Mouse (Mus musculus) embryonic fibroblast, embryonic 13.5 days (primary cell): ENCODE results near the gene Slc4a5. TPM values are rescaled to one million over a fixed set of nuclear protein-coding genes. Genes with fewer than 3 reads are reported as not detected.
A peak's percentile ranks its signal among the peaks of the same experiment; 100 is the strongest.

Experiments used
- H3K27ac ChIP-seq: 2 replicates; pipeline ENCODE4 v1.5.1; 2012; ENCODE audit warnings: low read length, control low read depth, inconsistent platforms; ENCODE audit not compliant: insufficient read depth
- H3K4me1 ChIP-seq: 2 replicates; pipeline ENCODE4 v1.6.1; 2011; ENCODE audit warnings: low read length; ENCODE audit not compliant: control insufficient read depth, insufficient read depth
- H3K4me3 ChIP-seq: 2 replicates; pipeline ENCODE4 v1.5.1; 2011; ENCODE audit warnings: mild to moderate bottlenecking, control low read depth, low read length; ENCODE audit not compliant: insufficient read depth
- CTCF ChIP-seq: IDR thresholded peaks from 2 replicates; pipeline ENCODE4 v1.5.1; 2011; ENCODE audit warnings: mild to moderate bottlenecking, control low read depth, low read length, moderate library complexity, borderline replicate concordance; ENCODE audit not compliant: insufficient read depth
- POLR2A ChIP-seq: IDR thresholded peaks from 2 replicates; pipeline ENCODE4 v1.6.1; 2011; ENCODE audit warnings: low read depth, mild to moderate bottlenecking, control low read depth, low read length, moderate library complexity
- polyA plus RNA-seq: library from polyadenylated mRNA; stranded (reverse); fragments of >200 nt; gene quantifications from 2 replicates; pipeline ENCODE4 v1.2.4, GENCODE M21; 2011; ENCODE audit warnings: low read depth; ENCODE audit not compliant: missing spikeins, insufficient read length

Slc4a5 gene
- polyA plus RNA-seq, 1 experiment = not detected

- no peak overlapping the region for H3K27ac ChIP-seq
- no peaks in the 10 kb centered on the region for H3K4me1 ChIP-seq
- TF ChIP-seq CTCF (no peak), POLR2A (no peak)
- no peak overlapping the region for H3K4me3 ChIP-seq
Measured at GRCm38 (mm10) chr6:83301294-83301693, 81.7 kb downstream of the Slc4a5 start.

- TF ChIP-seq CTCF = no peak
- TF ChIP-seq POLR2A = no peak
- no peaks in the 10 kb centered on the region for H3K4me1 ChIP-seq
- H3K27ac ChIP-seq = no peak overlapping the region
Measured at GRCm38 (mm10) chr6:83302264-83302663, 82.6 kb downstream of the Slc4a5 start.

GRCm38 (mm10) chr6:83309017-83309416 lies 89.4 kb downstream of the Slc4a5 start:
- H3K4me1 ChIP-seq = no peaks in the 10 kb centered on the region
- no peak overlapping the region for H3K4me3 ChIP-seq
- no peak for TF ChIP-seq POLR2A
- no peak for TF ChIP-seq CTCF
- no peak overlapping the region for H3K27ac ChIP-seq

More at GRCm38 (mm10) chr6:83302264-83302663, 82.6 kb downstream of the Slc4a5 start:
- H3K4me3 ChIP-seq = no peak overlapping the region

- TF ChIP-seq POLR2A = no peak
- no peak for TF ChIP-seq CTCF
- Histone ChIP-seq H3K4me1 (no peaks in the 10 kb centered on the region), H3K4me3 (no peak overlapping the region), H3K27ac (no peak overlapping the region)
Measured at GRCm38 (mm10) chr6:83311206-83311605, 91.6 kb downstream of the Slc4a5 start.

- no peak for TF ChIP-seq POLR2A
- no peak for TF ChIP-seq CTCF
- Histone ChIP-seq H3K4me1 (no peaks in the 10 kb centered on the region), H3K4me3 (no peak overlapping the region), H3K27ac (no peak overlapping the region)
Measured at GRCm38 (mm10) chr6:83312021-83312420, 92.4 kb downstream of the Slc4a5 start.

GRCm38 (mm10) chr6:83312514-83312913 lies 92.9 kb downstream of the Slc4a5 start:
- no peak for TF ChIP-seq POLR2A
- TF ChIP-seq CTCF = no peak
- Histone ChIP-seq H3K4me1 (no peaks in the 10 kb centered on the region), H3K27ac (no peak overlapping the region), H3K4me3 (no peak overlapping the region)

GRCm38 (mm10) chr6:83315293-83315692 lies 95.7 kb downstream of the Slc4a5 start:
- Histone ChIP-seq H3K4me1 (no peaks in the 10 kb centered on the region), H3K27ac (no peak overlapping the region), H3K4me3 (peak overlapping the region; percentile 76; the same call in 1 of the 2 replicates)
- TF ChIP-seq CTCF = no peak
- TF ChIP-seq POLR2A = no peak

- H3K27ac ChIP-seq = peak overlapping the region; percentile 97; the same call in 1 of the 2 replicates
- TF ChIP-seq POLR2A = peak; percentile 42
- TF ChIP-seq CTCF = no peak
- peak overlapping the region; percentile 76 for H3K4me3 ChIP-seq
- H3K4me1 ChIP-seq = no peaks in the 10 kb centered on the region
Measured at GRCm38 (mm10) chr6:83316022-83316421, 96.4 kb downstream of the Slc4a5 start.

- Histone ChIP-seq H3K4me3 (peak overlapping the region; percentile 76), H3K27ac (peak overlapping the region; percentile 97), H3K4me1 (no peaks in the 10 kb centered on the region)
- TF ChIP-seq POLR2A = peak; percentile 92
- peak; percentile 25; the same call in 1 of the 2 replicates for TF ChIP-seq CTCF
Measured at GRCm38 (mm10) chr6:83317108-83317741, 97.6 kb downstream of the Slc4a5 start.

GRCm38 (mm10) chr6:83321927-83322326 lies 102.3 kb downstream of the Slc4a5 start:
- Histone ChIP-seq H3K4me1 (no peaks in the 10 kb centered on the region), H3K4me3 (no peak overlapping the region), H3K27ac (no peak overlapping the region)
- TF ChIP-seq CTCF = no peak
- no peak for TF ChIP-seq POLR2A
